Mouse (Mus musculus): ENCODE measurements around the gene Dcun1d3.

GRCm38 (mm10) chr7:119872204-119872603 is 23.9 kb downstream of the Dcun1d3 start:
- no peak for TF ChIP-seq CTCF (IDR thresholded peaks at IDR 0.05 in 2 of 3, conservative IDR thresholded peaks at IDR 0.05 in 1 of 3; ENCODE audit: control insufficient read depth in 1 of 3, insufficient read depth in 1 of 3, low read depth in 2 of 3, low read length in 3 of 3, poor library complexity in 1 of 3, severe bottlenecking in 1 of 3)
- TF ChIP-seq GABPA (IDR thresholded peaks at IDR 0.05; ENCODE audit: low read depth, low read length): no peak
- TF ChIP-seq POLR2A (IDR thresholded peaks at IDR 0.05; ENCODE audit: control insufficient read depth in 1 of 2, insufficient read depth in 1 of 2, low read depth in 1 of 2, low read length in 2 of 2, poor library complexity in 1 of 2): no peak
- no peak for TF ChIP-seq E2F4 (IDR thresholded peaks at IDR 0.05; ENCODE audit: borderline replicate concordance, low read depth, low read length)
- no peak for TF ChIP-seq MAFK (IDR thresholded peaks at IDR 0.05; ENCODE audit: borderline replicate concordance, low read depth, low read length)
- TF ChIP-seq TBP (IDR thresholded peaks at IDR 0.05; ENCODE audit: low read depth, low read length): no peak
- TF ChIP-seq UBTF (IDR thresholded peaks at IDR 0.05; ENCODE audit: borderline replicate concordance, insufficient read depth, low read depth, low read length): no peak
- TF ChIP-seq MAZ (IDR thresholded peaks at IDR 0.05; ENCODE audit: low read depth, low read length): no peak
- no peak for TF ChIP-seq EP300 (IDR thresholded peaks at IDR 0.05; ENCODE audit: low read depth in 1 of 2, low read length in 2 of 2)
- no peak for TF ChIP-seq SIN3A (IDR thresholded peaks at IDR 0.05; ENCODE audit: low read length)
- no peak for TF ChIP-seq MEF2A (IDR thresholded peaks at IDR 0.05; ENCODE audit: extremely low read depth, insufficient replicate concordance, low read depth, low read length, poor library complexity, severe bottlenecking)
- TF ChIP-seq ETS1 (IDR thresholded peaks at IDR 0.05; ENCODE audit: low read depth, low read length): no peak
